Mouse (Mus musculus) heart, postnatal 36 days (tissue): Measurements from ENCODE around the gene Mrpl14. TPM values are rescaled to one million over a fixed set of nuclear protein-coding genes. Genes with fewer than 3 reads are reported as not detected.

ENCODE experiments used
- DNase-seq, 2 experiments: peaks; one replicate each; pipeline ENCODE4 v3.0.0; 2021 to 2022
- intact Hi-C: fragments of 180-260 bp; cut with DNase I; formaldehyde crosslinking; loops from one replicate; pipeline ENCODE4 v1.15.1; 2025
- total RNA-seq, 2 experiments: library from RNA; stranded (reverse); gene quantifications; 2 replicates each; pipeline ENCODE4 v1.2.3; 2021

Gene Mrpl14
- total RNA-seq, 2 experiments from 2014 or later: 140 to 155 TPM

DNA sequence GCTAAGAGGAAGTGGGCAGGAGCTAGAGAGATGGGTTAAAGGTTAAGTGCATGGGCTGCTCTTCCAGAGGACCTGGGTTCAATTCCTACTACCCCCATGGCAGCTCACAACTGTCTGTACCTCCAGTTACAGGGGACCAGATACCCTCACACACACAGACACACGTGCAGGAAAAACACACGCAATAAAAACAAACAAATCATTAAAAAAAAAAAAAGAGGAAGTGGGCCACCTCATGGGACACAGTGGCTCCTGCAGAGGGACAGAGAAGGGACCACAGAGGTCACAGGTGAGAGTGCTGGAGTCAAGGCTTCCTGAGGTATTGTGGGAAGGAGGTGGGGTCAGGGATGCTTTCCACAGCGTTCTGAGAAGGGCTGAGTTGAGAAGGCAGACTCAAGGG is 25.4 kb downstream of the Mrpl14 start:
- DNase-seq: no peak
- intact Hi-C loops: no loop called here

DNA sequence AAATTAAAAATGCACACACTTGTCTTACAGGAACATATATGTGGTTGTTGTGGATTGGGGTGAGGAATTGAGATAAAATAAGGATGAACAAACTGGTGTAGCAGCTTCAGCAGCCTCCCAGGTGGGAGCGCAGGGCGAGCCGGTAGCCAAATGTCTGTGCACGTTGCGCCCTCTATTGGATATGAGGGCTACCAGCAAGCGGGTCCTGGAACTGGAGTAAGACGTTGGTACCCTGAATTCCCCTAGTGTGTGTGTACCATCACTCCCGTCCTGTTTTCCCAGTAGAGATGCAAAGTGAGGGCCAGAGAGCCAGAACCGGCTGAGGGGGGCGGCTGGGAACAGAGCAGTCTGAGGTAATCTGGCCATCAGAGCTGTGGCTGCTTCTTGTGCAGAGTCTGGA is 32.2 kb downstream of the Mrpl14 start:
- DNase-seq: peak; percentile 70 to 72
- intact Hi-C loops: loop anchor here (1.0 kb wide), 2 partner anchors 40 to 55 kb away; no protein-coding TSS in a partner anchor

DNA sequence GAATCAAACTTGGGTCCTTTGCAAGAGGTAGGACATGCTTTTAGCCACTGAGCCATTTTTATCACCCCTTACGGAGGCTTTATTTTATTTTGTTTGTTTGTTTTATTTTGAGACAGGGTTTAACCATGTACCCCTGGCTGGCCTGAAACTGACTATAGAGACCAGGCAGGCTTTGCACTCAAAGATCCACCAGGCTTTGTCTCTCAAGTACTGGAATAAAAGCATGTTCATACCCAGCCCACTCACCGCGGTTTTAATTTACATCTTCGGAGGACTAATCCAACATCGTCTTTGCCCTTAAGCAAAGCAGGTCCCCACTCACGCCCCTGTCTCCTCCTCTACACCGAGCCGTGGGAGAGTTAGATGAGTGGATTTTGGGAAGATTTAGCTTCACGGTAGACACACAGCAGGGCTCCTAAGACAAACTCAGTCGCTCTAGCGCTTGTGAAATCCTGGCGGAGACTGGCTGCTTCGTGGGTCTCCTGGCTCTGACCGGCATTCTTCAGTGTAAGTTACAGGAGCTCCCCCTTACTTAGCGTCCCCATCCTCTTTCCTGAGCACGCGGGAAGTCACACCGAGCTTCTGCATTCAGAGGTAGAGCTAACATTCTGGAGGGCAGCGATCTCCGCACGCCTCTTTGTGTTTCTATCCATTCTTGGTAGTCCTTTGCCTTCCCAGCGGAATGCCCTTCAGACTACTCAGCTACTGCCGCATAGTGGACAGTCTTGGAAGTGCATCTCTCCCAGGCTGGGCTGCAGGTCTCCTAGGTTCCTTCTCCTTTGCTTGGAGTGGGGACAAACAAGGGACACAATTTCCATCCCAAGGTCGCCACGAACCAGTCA is 37.8 kb downstream of the Mrpl14 start:
- intact Hi-C loops: no loop called here
- peak; percentile 79 to 88 for DNase-seq

DNA sequence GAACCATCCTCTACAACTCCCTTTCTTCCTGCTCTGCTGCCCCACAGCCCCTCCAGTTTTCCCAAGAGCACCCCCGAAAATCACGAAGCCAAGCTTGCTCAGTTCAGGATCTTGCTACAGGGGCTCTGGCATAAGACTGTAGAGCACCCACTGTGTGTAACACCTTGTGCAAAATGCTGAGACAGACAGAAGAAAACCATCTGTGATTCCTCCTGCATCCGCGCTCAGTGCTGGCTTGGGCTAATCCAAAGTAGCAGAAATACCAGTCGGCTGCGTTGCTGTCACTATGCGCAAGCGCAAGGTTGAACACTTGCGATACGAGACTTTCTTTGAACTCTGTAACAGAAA is 38.4 kb downstream of the Mrpl14 start:
- no peak for DNase-seq
- intact Hi-C loops: no loop called here

DNA sequence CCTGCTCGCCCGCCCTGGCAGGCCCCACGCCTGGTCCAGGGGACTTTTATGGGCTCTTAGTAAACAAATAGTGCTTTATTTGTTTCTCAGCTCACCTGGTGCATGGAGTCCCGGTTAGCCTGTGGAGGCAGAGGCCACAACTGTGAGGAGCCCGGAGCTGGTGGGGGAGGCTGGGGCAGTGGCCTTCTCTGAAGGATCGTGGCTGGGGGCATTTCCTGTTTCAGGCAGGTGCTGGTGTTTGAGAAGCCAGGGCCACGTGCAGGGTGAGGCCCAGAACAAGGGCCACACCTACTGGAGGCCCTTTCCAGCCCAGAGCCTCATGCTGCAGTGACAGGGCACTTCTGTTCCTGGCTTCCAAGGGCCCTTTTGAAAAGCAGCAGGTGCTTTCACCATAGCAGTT is 40.1 kb downstream of the Mrpl14 start:
- intact Hi-C loops: no loop called here
- no peak for DNase-seq

DNA sequence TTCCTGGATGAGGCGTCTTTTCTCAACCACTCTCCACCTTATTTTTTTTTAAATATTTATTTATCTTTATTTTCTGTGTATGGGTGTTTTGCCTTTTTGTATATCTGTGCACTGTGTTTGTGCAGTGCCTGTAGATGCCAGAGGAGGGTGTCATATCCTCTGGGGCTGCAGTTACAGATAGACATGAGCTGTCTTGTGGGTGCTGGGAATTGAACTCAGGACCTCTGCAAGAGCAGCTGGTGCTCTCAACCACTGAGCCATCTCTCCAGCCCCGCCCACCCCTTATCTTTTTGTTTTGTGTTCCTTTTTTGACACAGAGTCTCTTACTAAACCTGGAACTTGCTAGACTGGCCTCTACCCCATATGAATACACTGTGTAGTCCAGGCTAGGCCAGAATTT is 41.4 kb downstream of the Mrpl14 start:
- intact Hi-C loops: no loop called here
- no peak for DNase-seq

DNA sequence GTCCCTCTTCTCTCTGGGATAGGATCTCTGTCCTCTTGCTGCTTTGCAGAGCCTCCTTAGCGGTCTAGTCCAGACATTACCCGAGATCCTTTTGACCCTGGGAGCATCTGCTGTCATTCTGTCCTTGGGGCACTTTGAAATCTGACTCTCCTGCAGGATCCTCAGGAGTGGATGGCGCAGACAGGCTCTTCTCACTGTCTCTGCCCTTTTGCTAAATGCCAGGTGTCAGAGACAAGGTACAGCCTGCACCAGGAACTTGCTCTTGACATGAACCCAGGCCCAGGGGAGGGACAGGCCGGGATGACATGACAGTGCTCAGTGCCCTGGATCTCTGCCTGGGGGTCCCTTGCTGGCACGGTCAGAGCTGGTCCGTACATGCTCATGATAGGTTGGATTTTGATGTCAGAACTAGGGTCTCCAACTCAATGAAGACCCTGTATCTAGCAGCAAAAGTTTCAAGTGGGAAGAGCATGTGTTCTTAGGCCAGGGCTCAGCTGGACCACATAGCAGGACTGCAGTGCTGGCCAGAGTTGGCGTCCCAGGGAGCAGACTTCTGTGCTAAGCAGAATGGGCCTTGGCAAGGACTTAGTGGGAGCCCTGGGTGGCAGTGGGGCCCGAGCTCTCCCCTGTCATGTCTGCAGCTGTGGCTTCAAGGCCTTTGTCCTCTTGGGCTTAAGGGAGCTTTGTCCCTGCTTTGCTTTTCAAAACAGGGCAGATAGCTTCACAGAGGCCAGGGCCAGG is 42.0 kb downstream of the Mrpl14 start:
- no peak for DNase-seq
- intact Hi-C loops: no loop called here

DNA sequence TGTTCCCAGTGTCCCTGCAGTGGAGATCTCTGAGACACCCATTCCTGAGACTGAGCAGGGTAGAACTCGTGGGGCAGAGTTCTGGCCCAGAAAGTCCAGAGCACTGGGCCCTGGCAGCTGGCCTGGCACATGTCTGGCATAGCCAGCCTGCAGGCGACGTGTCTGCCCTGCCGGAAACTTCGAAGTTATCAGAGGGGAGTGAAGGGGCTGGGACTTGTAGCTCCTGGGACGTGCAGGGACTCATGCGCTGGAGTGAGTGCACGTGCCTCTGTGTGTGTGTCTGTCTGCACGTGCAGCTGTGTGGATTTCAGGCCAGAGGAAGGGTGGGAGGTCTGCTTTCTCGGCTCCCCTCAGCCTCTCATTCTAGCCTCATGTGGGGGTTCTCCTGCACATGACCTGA is 43.3 kb downstream of the Mrpl14 start:
- no peak for DNase-seq
- intact Hi-C loops: no loop called here

DNA sequence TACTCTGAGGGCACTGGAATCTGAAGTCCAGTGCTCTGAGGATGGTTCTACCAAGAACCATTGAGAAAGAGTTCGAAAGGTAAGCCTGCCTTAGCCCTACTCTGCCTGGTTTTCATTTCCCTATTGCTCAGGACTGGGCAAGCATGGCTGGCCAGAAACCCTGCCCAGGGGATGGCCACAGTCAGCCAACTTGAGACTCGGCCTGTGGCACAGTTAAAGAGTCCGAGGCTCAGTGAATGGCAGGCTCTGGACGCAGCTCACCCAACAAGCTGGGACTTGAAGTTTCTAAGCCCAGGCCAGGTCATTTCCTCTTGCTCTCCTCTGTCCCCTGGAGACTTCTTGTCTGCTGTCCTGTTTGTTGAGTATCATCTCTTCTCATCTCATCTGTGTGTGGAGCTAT is 44.6 kb downstream of the Mrpl14 start:
- intact Hi-C loops: loop anchor here (1.0 to 5.0 kb wide), 3 partner anchors 302 to 522 kb away; partner anchors contain the start of genes Lrrc73 and Vegfa
- no peak for DNase-seq

DNA sequence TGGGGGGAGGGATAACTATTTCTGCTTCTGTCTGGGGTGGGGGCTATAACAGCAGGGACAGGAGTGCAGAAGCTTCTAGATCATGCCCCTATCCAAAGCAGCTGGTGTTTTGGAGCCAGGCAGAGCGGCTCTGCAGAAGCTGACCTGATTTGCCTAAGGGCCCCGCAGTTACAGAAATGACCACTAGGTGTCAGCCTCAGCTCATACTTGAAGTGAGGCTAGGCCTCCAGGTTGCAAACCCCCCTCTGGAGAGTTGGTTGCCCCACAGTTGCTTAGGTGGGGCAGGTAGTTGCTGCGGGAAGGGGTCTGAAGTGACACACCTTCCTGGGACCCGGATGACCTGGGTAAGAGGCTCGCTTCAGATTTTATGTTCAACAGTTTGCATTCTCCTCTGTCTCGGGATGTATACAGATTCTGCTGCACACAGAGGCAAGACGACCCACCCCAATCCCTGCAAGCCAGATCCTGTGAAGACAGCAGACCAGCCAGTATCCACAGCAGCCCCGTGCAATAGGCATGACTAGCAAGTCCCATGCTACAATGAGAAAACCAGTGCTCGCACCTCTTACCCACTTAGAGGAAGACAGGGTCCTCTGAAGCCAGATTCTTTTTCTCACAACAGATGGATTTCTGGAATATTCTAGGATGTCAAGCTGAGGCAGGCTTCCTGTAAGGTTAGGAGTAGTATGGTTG is 45.2 kb downstream of the Mrpl14 start:
- intact Hi-C loops: loop anchor here (1.0 to 5.0 kb wide), 3 partner anchors 301 to 521 kb away; partner anchors contain the start of genes Lrrc73 and Vegfa
- peak; percentile 86 to 91 for DNase-seq

DNA sequence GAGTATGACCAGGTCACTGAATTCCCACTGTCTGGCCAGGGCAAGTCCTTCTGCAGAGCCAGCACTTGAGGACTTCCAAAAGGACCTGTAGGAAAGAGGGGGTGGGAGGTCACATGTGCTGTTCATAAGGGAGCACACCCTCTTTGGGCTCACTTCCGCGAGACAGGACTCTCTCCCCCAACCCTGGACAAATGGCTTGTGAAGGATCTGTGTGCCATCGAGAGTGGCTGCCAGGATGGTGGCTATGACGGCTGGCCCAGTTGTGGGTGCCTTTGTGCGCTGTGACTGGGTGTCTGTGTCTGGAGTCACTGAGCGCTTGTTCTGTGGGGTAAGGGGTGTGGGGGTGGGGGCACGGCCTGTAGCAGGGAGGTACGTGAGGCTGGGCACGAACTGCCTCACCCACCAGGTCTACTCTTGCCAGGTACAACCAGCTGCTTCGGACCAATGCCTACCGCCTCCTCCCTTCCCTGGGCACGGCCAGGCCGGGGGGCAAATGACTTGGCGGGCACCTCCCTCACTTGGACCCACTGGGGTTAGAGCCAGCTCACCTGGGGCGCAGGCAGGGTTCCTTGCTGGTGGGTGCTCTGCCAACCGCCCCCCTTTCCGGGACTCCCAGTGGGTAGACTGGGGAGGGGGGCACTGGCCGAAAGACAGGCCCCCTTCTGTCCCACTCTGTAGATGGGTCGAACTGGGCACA is 47.1 kb downstream of the Mrpl14 start:
- intact Hi-C loops: loop anchor here (5.0 kb wide), 1 partner anchor 519 kb away; the partner anchor contains the start of gene Lrrc73
- DNase-seq: no peak

DNA sequence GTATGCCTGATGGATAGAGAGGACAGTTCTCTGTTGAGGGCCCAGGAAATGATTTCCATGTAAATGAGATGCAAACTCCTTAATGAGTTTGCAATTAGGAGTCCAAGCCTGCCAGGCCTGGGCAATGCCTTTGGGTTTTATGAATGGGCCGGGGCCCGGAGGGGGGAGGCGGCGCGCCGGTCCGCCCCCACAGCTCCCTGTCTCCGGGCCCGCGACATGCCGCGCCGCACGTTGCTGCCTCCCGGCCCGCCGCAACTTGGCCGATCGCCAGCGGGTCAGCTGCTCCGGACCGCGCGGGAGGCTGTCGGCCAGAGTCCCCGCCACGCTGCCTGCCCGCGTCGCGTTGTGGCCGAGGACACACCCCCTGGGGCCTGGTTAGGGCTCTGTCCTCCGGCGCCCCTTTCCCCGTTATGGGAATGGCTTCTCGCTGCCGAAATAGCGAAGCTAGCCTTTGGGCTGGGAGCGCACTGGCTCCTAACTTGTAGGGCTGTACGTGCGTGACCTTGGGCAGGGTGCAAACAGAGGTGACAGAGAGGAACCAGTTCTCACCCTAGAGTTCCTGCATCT is 47.7 kb downstream of the Mrpl14 start, which contains the start of gene 1600014C23Rik:
1600014C23Rik (minus strand) TSS at position 110 of the 567 bp plus-strand sequence.
- intact Hi-C loops: loop anchor here (1.0 to 5.0 kb wide), 2 partner anchors 82 to 518 kb away; partner anchors contain the start of gene Lrrc73

DNA sequence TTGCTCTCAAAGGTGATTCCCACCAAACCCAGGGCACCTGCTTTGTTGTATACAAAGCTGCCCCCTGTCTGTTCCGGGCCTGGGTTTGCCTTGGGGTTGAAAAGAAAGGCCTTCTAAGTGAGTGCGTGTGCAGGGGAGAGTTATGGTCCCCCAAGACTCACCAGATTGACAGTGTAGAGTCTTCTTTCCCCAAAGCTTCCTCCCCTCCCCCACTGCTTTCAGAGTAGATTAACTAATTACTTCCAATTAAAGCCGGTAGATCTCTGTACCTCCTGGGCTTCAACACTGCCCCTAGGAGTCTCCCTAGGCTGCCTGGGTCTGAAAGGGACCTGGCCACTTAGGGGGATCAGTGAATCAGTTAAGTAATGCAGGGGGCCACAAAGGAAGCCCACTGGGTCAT is 48.2 kb downstream of the Mrpl14 start:
- intact Hi-C loops: loop anchor here (1.0 to 5.0 kb wide), 2 partner anchors 82 to 518 kb away; partner anchors contain the start of gene Lrrc73
- DNase-seq: no peak

More for the DNA sequence above, 47.7 kb downstream of the Mrpl14 start, which contains the start of gene 1600014C23Rik:
- peak; percentile 53 to 54 for DNase-seq

DNA sequence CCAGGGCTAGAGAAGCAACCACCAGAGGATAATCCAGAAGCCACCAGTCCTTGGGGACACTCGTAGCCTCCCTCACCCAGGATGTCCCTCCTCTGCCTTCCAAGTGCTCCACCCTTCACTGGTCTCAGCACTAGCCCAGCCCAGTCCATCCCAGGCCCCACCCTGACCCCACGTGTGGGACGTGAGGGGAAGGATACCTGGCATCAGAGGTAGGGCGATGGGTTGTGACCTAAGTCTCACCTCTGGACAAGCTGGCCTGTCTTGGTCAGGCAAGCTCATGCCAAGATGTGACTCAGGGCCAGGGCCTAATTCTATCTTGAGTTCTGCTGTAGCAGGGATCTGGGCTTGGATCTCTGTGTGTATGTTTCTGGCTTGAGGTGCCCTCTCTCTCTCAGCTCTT is 48.8 kb downstream of the Mrpl14 start:
- DNase-seq: no peak

DNA sequence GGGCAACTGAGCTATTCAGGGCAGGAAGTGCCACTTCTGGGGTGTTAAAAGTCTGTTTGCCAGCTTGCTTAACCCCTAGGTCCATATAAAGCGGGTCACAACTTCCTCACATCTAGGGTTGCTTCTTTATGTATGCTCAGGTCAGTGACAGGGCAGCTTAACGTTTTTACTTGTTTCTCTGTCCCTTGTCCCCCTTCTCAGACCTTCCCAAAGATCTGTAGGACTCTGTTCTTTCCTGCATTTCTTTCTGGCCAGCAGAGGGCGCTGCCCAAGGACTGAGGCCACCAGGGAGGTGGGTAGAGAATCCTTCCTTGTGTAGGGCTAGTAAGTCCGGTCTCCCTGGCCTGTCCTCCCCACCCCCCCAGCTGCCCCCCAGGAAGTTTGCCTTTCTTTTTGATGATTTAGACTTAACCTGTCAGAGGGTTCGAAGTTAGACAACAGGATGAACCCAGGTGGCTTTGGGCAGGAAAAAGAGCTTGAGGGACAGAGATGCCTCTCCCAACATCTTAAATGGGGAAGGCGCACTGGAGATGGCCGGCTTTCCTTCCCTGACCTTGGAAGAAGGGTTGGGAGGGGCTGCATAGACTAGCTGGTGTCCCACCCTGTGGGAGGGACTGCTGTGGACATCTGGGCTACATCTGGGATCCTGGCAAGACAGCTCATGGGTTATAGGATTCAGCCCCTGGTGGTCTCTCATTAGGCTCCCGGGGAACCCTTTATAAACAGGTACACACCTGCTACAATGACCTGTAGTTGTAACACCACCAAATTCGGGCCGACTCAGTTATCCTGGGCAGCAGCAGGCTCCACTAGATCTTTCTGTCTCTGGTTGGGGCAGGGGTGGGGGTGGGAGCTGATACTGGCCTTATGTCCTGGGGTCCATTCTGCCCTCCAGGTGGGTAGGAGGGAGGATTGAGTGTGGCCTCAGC is 49.5 kb downstream of the Mrpl14 start:
- intact Hi-C loops: loop anchor here (1.0 to 2.0 kb wide), 2 partner anchors 31 to 297 kb away; partner anchors contain the start of gene Vegfa
- peak; percentile 87 to 89 for DNase-seq

More for the DNA sequence above, 48.8 kb downstream of the Mrpl14 start:
- intact Hi-C loops: loop anchor here (1.0 to 5.0 kb wide), 3 partner anchors 81 to 517 kb away; partner anchors contain the start of genes Lrrc73 and Vegfa

DNA sequence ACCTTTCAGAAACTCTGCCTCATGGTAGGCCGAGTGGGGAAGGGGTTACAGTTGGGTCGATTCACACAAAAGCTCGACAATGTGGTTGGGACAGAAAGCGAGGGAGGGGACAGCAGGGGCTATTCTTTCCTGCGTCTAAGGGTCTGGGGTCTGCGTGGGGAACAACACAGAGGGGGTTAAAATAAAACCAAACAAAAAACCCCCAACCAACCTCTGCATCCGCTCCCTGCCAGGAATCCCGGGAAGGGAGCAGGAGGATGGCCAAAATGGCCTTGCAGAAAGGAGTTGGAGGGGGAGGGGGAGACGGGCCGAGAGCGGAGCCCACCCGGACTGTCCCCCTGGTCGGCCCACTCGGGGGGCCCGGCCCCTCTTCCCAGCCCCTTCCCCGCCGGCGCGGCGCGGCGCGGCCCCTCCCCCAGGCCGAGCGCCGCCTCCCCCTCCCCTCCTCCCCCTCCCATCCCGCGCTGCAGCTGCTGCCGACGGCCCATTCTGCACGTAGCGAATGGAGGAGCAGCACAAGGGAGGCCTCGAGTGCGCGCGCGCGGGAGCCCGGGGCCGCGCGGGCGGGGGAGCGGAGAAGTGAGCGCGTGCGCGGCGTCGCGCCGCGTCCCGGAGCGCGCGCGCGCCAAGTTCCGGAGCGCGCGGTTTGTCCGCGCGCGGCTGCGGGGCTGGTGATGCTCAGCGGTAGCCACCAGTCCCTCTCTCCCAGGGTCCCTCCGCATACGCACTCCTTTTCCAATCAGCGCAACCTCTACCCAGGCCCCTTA is 50.4 kb downstream of the Mrpl14 start:
- DNase-seq: peak; percentile 80 to 82
- intact Hi-C loops: loop anchor here (2.0 kb wide), 1 partner anchor 30 kb away; no protein-coding TSS in a partner anchor

DNA sequence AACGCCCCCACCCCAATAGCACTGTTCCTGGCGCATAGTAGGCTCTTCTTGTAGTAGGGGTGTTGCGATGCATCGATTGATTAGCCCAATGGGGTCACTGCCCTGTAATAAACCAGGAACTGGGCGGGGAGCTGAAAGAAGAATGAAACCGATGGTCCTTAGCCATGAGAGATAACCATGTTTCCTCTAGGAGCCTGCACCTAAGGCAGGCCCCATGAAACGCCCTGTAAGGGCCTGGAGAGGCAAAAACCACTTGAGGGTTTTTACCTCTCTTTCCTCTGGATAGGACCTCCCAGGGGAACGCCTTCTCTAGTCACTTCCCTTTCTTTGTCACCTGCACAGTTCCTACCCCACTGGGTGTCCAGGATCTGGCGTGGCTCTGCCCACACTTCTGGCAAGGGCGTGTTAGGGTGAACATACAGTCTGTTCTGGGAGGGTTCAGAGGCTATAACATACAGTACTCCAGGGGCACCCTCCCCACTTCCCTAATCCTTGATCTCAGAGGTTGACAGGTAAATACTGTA is 51.0 kb downstream of the Mrpl14 start:
- intact Hi-C loops: loop anchor here (2.0 kb wide), 1 partner anchor 30 kb away; no protein-coding TSS in a partner anchor
- DNase-seq: no peak
